11 mouse cellular contexts compared by ENCODE assay signal in the genomic region with DNA sequence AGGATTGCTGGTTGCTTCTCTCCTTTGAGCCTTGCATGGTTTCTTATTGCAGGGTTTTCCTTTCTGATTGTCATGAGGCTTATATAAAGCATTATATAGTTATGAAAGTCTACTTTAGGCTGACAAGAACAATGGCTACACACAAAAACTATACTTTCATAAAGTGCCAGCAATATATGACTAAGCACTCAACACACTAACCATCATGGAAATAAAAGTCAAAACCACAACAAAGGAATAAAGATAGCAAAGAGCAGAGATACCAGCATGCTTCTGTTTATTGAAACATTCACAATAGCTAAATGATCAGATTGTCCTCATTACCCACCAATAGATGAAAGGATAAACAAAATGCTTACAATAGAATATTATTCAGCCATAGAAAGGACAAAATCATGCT.
"Had no signal": no experiment of that assay in that cellular context is flagged by ENCODE, and none has a peak within 500 bp of the region (broad histone marks: within the 10 kb centered on the region; RNA-seq: fewer than 3 reads in every experiment).

No protein-coding gene starts in this region.

- ATAC-seq: liver, postnatal 0 days; lung, postnatal 0 days; midbrain, embryonic 15.5 days had no signal

- DNase-seq: liver, postnatal 0 days; lung, adult 2 months; lung, postnatal 14 days; lung, postnatal 36 days; retina, postnatal 1 day; right cerebral cortex, adult 18-20 months; thymus, adult 2 months; thymus, postnatal 25 days; thymus, postnatal 4 days had no signal
